Mouse (Mus musculus) limb, embryonic 10.5 days (tissue): Measurements from ENCODE around the gene Rnft2. TPM values are rescaled to one million over a fixed set of nuclear protein-coding genes. Genes with fewer than 3 reads are reported as not detected.

Source experiments
- DNase-seq: peaks from one replicate; pipeline ENCODE4 v3.0.0-alpha.2; 2017; ENCODE audit warnings: low spot score
- H3K27ac ChIP-seq: fragments of 300-500 bp; sonication (generic); 2 replicates; pipeline ENCODE4 v1.5.1; 2016; ENCODE audit warnings: mild to moderate bottlenecking
- H3K27me3 ChIP-seq: fragments of 300-500 bp; sonication (generic); 2 replicates; pipeline ENCODE4 v1.6.1; 2016; ENCODE audit warnings: low read depth, mild to moderate bottlenecking; ENCODE audit not compliant: poor library complexity, severe bottlenecking
- H3K36me3 ChIP-seq: fragments of 300-500 bp; sonication (generic); 2 replicates; pipeline ENCODE4 v1.6.1; 2016; ENCODE audit warnings: mild to moderate bottlenecking, moderate library complexity
- H3K4me1 ChIP-seq: fragments of 300-500 bp; sonication (generic); 2 replicates; pipeline ENCODE4 v1.6.1; 2016
- H3K4me3 ChIP-seq: fragments of 300-500 bp; sonication (generic); 2 replicates; pipeline ENCODE4 v1.5.1; 2016; ENCODE audit warnings: mild to moderate bottlenecking, moderate library complexity
- H3K9me3 ChIP-seq: fragments of 300-500 bp; sonication (generic); replicated peaks from 2 replicates; pipeline ENCODE4 v1.6.1; 2016; ENCODE audit warnings: mild to moderate bottlenecking
- WGBS: fragments of 180-500 bp; shearing (Covaris S2); methylation state at CpG from one replicate; pipeline ENCODE4 v1.1.7; 2016; 5-methylcytosine and 5-hydroxymethylcytosine counted together
- polyA plus RNA-seq: library from polyadenylated mRNA; unstranded; fragments of >200 nt; fragmentation: Nextera tagmentation; extraction: Ambion mirVana; gene quantifications from 2 replicates; pipeline ENCODE4 v1.2.1, GENCODE M21; 2016

Gene Rnft2
- 4.9 and 5.5 TPM in 2 replicates for polyA plus RNA-seq

DNA sequence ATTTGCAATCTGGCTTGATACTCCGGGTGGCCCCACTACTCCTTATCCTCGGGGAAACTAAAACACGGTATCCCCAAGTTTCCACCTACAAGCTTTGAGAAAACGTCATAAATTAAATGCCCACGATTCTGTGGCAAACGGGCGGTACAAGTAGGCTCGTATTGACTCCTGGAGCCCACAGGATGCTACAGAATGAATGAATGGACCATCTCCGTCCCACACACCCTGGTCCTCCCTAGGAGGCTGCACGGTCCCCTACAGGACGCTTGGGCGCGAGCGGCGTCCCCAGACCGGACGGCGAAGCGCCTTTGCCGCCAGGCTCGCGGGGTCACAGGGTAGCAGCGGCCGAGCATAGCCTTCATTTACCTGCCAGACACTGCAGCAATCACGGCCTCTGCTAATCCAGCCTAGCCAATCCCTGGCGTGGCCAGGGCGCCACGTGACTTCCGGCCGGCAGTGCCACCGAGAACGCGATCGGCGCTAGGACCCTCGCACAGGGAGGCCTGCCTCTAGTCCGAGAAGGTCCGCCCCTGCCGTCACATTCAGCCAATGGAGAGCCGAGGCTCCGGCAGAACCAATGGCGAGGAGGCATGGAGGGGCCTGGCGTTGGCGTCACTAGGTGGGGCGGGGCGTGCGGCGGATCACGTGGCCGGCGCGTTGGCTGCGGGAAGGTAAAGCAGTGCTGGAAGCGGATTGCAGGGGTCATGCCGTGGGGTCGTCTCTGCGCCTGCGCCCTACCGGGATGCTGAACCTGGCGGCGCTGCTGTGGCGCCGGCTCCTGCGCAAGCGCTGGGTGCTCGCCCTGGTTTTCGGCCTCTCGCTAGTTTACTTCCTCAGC, at the start of gene Rnft2, which contains the start of gene 2410131K14Rik:
Gene Rnft2, minus strand, starts transcription at position 511 of the 838 bp plus-strand sequence.
Gene 2410131K14Rik, plus strand, starts transcription at position 622 of the 838 bp plus-strand sequence.
- peaks cover 37% of the 10 kb centered on the region for H3K4me1 ChIP-seq
- peak within 1 kb of the TSS; percentile 88 for H3K27ac ChIP-seq
- WGBS = under 1% methylated on average over 68 of the region's 68 CpGs
- H3K36me3 ChIP-seq = peaks cover 49% of the 10 kb centered on the region
- no peaks in the 10 kb centered on the region for H3K27me3 ChIP-seq
- peak; percentile 100 for DNase-seq
- H3K9me3 ChIP-seq = no peaks in the 10 kb centered on the region
- peak within 1 kb of the TSS; percentile 70 for H3K4me3 ChIP-seq

DNA sequence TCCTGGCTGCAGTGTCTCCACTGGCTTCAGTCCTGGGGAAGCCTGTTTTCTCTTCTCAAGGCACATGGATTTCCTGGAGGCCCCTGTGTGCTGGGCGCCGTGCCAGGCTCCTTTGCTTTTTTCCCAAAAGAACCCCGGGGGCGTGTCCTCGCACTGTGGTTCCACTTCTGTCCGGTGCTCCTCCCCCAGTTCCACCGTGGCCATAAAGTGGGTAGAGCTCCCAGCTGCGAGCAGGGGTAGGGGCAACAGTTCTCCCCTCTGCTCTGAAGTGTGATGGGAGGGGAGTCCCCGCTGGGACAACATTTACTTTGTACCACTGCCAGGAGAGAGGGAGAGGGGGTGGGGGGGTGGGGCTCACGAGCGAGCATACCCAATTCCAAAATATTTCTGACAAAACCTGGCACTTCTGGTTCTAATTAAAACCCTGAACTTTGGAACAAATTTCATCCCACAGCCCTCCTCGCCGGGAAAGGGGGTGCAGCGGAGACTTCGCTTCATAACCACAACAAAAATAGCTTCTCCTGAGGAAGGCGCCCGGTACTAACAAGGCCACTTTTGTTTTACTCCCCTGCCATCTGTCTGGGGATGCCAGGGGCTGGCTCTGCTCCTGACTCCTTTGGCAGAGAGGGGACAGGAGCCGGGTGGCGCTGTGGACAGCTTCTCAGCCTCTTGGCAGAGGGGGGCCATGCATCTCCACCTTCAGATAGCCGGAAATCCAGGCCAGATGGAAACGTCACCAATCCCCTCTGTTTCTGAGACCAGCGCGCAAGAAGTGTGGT, 49.4 kb upstream of the Rnft2 start:
- Histone ChIP-seq H3K27me3 (no peaks in the 10 kb centered on the region), H3K27ac (peak overlapping the region; percentile 86), H3K4me1 (peaks cover 55% of the 10 kb centered on the region), H3K4me3 (peak overlapping the region; percentile 30), H3K36me3 (no peaks in the 10 kb centered on the region), H3K9me3 (no peaks in the 10 kb centered on the region)
- peak; percentile 63 for DNase-seq
- 39% methylated on average over 23 of the region's 23 CpGs for WGBS

DNA sequence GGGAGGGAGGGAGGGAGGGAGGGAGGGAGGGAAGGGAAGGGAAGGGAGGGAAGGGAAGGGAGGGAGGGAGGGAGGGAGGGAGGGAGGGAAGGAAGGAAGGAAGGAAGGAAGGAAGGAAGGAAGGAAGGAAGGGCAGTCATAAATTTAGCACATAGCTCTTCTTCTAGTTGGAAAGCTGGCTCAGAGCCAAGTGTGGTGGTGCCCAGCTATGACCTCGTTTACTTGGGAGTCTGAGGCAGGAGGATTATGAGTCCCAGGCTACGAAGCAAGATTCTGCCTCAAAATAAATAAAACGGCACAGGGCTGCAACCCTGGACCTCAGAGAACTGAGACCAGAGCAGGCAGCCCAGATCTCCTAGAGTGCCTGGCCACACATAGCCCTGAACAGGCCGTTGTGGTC, 47.6 kb upstream of the Rnft2 start:
- no peak for DNase-seq
- Histone ChIP-seq H3K27ac (0 out of 2 replicates have a peak overlapping the region, but pooled peaks have one; percentile 48), H3K36me3 (no peaks in the 10 kb centered on the region), H3K4me1 (peaks cover 45% of the 10 kb centered on the region), H3K4me3 (no peak overlapping the region), H3K9me3 (no peaks in the 10 kb centered on the region), H3K27me3 (no peaks in the 10 kb centered on the region)
- WGBS = 75% methylated on average over 4 of the region's 4 CpGs

DNA sequence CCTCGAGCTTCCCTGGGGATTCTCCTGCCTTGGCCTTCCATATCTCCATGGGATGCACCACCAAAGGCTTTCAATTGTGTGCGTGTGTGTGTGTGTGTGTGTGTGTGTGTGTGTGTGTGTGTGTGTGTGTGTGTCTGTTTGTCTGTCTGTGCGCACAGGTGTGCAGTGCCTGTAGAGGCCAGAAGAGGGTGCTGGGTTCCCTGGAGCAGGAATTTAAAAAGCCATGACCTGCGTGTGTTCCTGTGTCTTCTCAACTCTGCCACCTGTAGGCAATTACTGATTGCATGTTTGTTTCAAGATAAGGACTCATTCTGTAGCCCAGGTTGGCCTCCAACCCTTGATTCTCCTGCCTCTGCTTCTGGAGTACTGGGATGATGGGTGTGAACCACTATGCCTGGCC, 46.5 kb upstream of the Rnft2 start:
- no peak for DNase-seq
- no peaks in the 10 kb centered on the region for H3K27me3 ChIP-seq
- no peaks in the 10 kb centered on the region for H3K9me3 ChIP-seq
- H3K27ac ChIP-seq = no peak overlapping the region
- H3K4me1 ChIP-seq = peaks cover 36% of the 10 kb centered on the region
- no peaks in the 10 kb centered on the region for H3K36me3 ChIP-seq
- no peak overlapping the region for H3K4me3 ChIP-seq
- 90% methylated on average over 4 of the region's 4 CpGs for WGBS

DNA sequence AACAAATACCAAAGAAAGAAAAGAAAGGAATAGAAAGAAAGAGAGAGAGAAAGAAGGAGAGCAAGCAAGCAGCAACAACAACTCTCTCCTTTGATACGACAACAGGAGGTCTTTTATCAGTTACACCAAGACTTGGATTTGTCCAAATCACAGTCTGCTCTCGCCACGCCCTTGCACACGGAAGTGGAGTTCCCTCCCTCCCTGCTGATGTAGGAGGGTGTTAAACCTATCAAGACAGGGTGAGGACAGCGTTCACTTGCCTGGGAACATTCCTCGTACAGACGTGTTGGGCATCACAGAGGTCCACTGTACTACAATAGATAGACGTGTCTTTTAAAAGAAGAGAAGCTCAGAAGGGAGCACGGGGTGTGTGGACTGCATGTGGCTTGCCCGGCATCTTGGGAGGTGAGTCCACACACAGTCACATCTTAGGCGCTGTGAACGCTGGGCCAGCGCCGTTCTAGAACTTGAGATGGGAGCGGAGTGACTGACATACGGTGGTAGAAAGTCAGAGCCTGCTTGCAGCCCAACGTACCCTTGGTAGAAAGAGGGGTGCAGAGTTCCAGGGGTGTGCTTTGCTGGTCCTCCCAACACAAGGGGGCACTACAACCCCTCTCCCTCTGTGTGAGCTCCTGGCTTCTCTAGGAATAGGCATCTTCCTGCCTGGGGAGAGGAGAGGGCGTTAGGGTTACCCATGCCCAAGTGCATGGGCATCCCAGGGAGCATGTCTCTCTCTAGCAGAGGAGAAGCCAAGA, 33.0 kb upstream of the Rnft2 start:
- no peaks in the 10 kb centered on the region for H3K9me3 ChIP-seq
- H3K27ac ChIP-seq = no peak overlapping the region
- peaks cover 41% of the 10 kb centered on the region for H3K27me3 ChIP-seq
- 91% methylated on average over 18 of the region's 18 CpGs for WGBS
- peaks cover 23% of the 10 kb centered on the region for H3K4me1 ChIP-seq
- DNase-seq = no peak
- H3K36me3 ChIP-seq = no peaks in the 10 kb centered on the region
- no peak overlapping the region for H3K4me3 ChIP-seq

DNA sequence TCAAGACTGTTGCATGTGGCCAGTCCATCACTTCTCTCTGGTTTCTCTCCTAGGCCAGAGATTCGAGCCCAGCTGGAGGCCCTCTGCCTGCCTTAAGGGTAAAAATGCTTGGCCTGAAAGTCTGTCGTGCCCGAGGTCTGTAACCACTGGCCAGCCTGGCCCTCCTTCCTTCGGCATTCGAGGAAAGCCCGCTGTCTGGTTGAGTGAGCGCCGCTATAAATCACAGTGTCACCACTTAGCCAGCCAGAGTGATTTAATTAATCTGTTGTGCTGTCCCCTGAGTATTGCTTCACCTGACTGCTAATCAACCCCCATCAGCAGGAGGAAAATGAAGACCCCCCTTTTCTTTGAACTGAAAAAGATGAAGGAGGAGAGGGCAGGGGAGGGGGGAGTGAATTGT, 31.8 kb upstream of the Rnft2 start:
- 19% methylated on average over 8 of the region's 8 CpGs for WGBS
- Histone ChIP-seq H3K27ac (0 out of 2 replicates have a peak overlapping the region, but pooled peaks have one; percentile 26), H3K9me3 (no peaks in the 10 kb centered on the region), H3K27me3 (peaks cover 53% of the 10 kb centered on the region), H3K4me1 (peaks cover 30% of the 10 kb centered on the region), H3K36me3 (no peaks in the 10 kb centered on the region), H3K4me3 (no peak overlapping the region)
- peak; percentile 52 for DNase-seq

DNA sequence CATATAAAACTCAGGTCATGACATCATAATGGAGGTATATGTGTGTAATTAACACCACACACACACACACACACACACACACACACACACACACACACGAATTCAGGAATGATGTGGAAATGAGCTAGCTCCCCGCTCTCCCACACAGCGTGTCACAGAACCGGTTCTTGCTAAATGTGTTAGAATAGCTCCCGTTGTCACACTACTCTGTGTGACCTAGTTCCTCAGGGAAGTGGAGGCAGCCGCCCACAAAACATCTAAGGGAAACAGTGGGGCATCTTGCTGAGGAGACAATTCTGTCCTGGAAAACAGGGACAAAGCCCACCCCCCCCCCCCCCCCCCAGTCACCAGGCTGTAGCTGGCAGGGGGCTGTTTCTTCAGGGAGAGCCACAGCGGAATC, 31.4 kb upstream of the Rnft2 start:
- no peak overlapping the region for H3K4me3 ChIP-seq
- no peaks in the 10 kb centered on the region for H3K9me3 ChIP-seq
- H3K36me3 ChIP-seq = no peaks in the 10 kb centered on the region
- peaks cover 30% of the 10 kb centered on the region for H3K4me1 ChIP-seq
- WGBS = 49% methylated on average over 7 of the region's 7 CpGs
- peaks cover 57% of the 10 kb centered on the region for H3K27me3 ChIP-seq
- no peak for DNase-seq
- 0 out of 2 replicates have a peak overlapping the region, but pooled peaks have one; percentile 26 for H3K27ac ChIP-seq

DNA sequence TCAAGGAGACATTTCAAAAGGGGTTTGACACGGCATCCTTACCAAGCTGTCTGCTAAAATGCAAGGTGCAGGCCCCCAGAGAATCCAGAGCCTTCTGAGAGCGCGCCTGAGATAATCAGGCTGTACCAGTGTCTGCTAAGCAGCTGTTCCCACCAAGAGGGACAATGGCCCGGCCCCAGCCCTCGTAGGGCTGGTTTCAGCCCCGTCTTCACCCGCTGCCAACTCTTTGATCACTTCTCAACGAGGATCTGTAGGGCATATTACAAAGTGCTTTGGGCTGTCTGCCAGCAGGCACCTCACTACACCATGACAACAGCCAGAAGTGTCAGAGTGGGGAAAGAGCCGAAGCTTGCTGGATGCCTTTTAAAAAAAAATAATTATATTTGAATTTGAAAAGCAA, 29.6 kb upstream of the Rnft2 start:
- H3K9me3 ChIP-seq = no peaks in the 10 kb centered on the region
- WGBS = 36% methylated on average over 9 of the region's 9 CpGs
- H3K36me3 ChIP-seq = no peaks in the 10 kb centered on the region
- no peak for DNase-seq
- no peak overlapping the region for H3K27ac ChIP-seq
- peaks cover 74% of the 10 kb centered on the region for H3K27me3 ChIP-seq
- H3K4me3 ChIP-seq = no peak overlapping the region
- peaks cover 36% of the 10 kb centered on the region for H3K4me1 ChIP-seq

DNA sequence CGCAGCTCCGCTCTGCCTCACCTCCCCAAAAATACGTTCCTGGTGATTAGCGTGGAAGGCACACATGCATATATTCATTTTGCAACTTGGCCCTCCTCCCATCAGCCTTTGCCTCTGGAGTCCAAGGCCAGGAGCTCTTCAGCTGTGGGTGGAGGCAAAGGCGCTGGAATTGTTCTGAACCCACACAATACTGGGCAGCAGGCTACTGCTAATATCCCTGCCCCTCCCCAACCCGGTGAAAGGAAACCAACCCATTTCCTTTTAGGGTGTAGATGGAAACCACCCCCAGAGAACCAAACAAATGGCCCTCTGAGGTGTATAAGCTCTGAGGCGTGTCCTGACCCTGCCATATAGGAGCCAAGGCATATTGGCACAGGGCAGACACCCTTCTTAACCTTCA, 28.5 kb upstream of the Rnft2 start:
- WGBS = 75% methylated on average over 7 of the region's 7 CpGs
- H3K27ac ChIP-seq = no peak overlapping the region
- no peaks in the 10 kb centered on the region for H3K36me3 ChIP-seq
- no peaks in the 10 kb centered on the region for H3K9me3 ChIP-seq
- H3K27me3 ChIP-seq = peaks cover 75% of the 10 kb centered on the region
- H3K4me3 ChIP-seq = no peak overlapping the region
- H3K4me1 ChIP-seq = peaks cover 44% of the 10 kb centered on the region
- DNase-seq = no peak

DNA sequence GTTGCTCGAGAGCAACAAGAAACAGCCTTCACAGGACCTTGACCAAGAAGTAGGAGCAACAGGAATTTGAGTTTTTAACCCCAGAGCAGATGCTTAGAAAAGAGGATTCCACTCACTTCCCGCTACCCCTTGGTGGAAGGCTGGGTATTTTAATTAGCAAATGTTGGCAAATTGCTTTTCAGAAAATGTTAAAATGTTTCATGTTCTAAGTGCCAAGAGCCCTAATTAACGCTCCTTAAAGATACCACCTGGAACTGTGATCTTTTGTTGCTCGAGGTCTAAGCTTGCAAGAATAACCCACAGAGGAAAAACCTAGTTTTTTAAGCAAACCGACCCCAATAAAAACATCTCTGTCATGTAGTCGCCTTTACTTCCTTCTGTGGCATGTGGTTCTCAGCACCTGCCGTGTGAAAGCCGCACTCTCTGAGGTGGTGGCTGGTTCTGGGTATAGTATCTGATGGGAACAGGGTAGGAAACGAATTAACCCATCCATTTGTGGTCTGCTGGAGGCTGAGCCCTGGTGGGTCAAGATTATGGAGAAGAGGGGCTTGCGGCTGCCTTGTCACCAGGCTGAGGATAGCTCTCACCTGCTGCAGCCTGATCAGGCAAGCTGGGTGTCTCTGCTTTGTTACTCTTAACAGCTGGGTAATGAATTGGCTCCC, 26.7 kb upstream of the Rnft2 start:
- no peak overlapping the region for H3K4me3 ChIP-seq
- H3K4me1 ChIP-seq = peaks cover 40% of the 10 kb centered on the region
- no peaks in the 10 kb centered on the region for H3K36me3 ChIP-seq
- no peak for DNase-seq
- H3K27ac ChIP-seq = no peak overlapping the region
- peaks cover 81% of the 10 kb centered on the region for H3K27me3 ChIP-seq
- whole genome bisulfite sequencing = 68% methylated on average over 10 of the region's 10 CpGs
- no peaks in the 10 kb centered on the region for H3K9me3 ChIP-seq

DNA sequence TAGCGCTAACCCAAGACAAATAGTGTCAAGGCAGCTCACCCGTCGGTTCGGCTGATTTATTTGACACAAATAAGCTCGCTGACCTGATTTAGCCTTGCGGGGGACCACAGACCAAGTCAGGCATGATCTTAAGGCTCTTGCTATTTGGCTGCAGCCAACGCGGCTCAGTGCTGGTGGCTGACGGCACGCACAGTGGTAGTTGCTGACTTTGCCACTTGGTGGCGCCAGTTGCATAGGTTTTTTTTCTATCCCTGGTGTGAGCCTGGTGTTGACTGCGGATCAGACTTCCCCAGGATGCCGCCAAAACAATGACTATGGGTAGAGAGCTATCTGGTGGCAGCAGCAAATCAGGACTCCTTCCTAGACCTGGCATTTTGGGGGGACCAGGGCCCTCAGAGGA, 24.1 kb upstream of the Rnft2 start:
- peak; percentile 96 for DNase-seq
- Histone ChIP-seq H3K9me3 (no peaks in the 10 kb centered on the region), H3K4me3 (no peak overlapping the region), H3K27ac (no peak overlapping the region), H3K4me1 (peaks cover 29% of the 10 kb centered on the region), H3K36me3 (peaks cover 2% of the 10 kb centered on the region), H3K27me3 (peaks cover 57% of the 10 kb centered on the region)
- WGBS = 2% methylated on average over 13 of the region's 13 CpGs

DNA sequence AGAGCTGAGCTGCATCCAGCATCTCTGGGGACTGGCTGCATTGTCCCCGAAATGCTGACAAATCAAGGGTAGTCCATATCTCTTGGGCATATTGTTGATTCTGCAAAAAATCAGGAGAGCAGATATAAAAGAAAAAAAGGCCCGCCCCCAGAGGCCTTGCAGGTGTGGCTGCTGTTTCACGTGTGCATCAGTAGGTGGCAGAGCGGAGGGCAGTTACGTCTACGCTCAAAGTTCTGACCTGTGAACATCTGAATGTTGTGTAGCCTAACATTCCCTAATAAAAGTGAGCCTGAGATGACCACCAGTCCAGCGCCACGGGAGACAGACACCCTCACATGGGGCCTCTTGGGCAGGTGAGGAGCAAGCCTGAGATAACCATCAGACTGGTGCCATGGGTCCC, 21.4 kb upstream of the Rnft2 start:
- no peak overlapping the region for H3K4me3 ChIP-seq
- no peak overlapping the region for H3K27ac ChIP-seq
- peaks cover 15% of the 10 kb centered on the region for H3K4me1 ChIP-seq
- H3K36me3 ChIP-seq = peaks cover 27% of the 10 kb centered on the region
- DNase-seq = no peak
- H3K27me3 ChIP-seq = peaks cover 30% of the 10 kb centered on the region
- WGBS = 35% methylated on average over 8 of the region's 8 CpGs
- no peaks in the 10 kb centered on the region for H3K9me3 ChIP-seq
